Mouse (Mus musculus) stomach, embryonic 14.5 days (tissue): ENCODE results near the gene Mrgpre. TPM values are rescaled to one million over a fixed set of nuclear protein-coding genes. Genes with fewer than 3 reads are reported as not detected.

ENCODE experiments used
- ATAC-seq: fragments of 200-750 bp; cut with Nextera tagmentation; 2 replicates; pipeline ENCODE4 v1.8.0; 2017; ENCODE audit warnings: low read depth, moderate TSS enrichment; ENCODE audit not compliant: insufficient number of reproducible peaks, insufficient read depth, low FRiP score
- H3K27ac ChIP-seq: fragments of 300-500 bp; sonication (generic); 2 replicates; pipeline ENCODE4 v1.5.1; 2014; ENCODE audit warnings: mild to moderate bottlenecking, low read length, moderate library complexity, mixed read lengths
- H3K27me3 ChIP-seq: fragments of 300-500 bp; sonication (generic); 2 replicates; pipeline ENCODE4 v1.6.1; 2014; ENCODE audit warnings: low read length, control low read depth, mixed read lengths; ENCODE audit not compliant: control insufficient read depth, insufficient read depth
- H3K36me3 ChIP-seq: fragments of 300-500 bp; sonication (generic); 2 replicates; pipeline ENCODE4 v1.6.1; 2014; ENCODE audit warnings: mild to moderate bottlenecking, control low read depth, low read length, moderate library complexity, mixed read lengths; ENCODE audit not compliant: control insufficient read depth, insufficient read depth
- H3K4me1 ChIP-seq: fragments of 300-500 bp; sonication (generic); 2 replicates; pipeline ENCODE4 v1.6.1; 2014; ENCODE audit warnings: low read length, control low read depth, mixed read lengths; ENCODE audit not compliant: control insufficient read depth, insufficient read depth
- H3K4me2 ChIP-seq: fragments of 300-500 bp; sonication (generic); replicated peaks from 2 replicates; pipeline ENCODE4 v1.6.1; 2014; ENCODE audit warnings: low read depth, low read length, control low read depth
- H3K4me3 ChIP-seq: fragments of 300-500 bp; sonication (generic); 2 replicates; pipeline ENCODE4 v1.5.1; 2014; ENCODE audit warnings: low read depth, low read length, control low read depth
- H3K9ac ChIP-seq: fragments of 300-500 bp; sonication (generic); replicated peaks from 2 replicates; pipeline ENCODE4 v1.6.1; 2014; ENCODE audit warnings: low read depth, mild to moderate bottlenecking, control low read depth, low read length, moderate library complexity, mixed read lengths
- H3K9me3 ChIP-seq: fragments of 300-500 bp; sonication (generic); 2 replicates; pipeline ENCODE4 v1.6.1; 2016; ENCODE audit warnings: low read depth, low read length, control low read depth; ENCODE audit not compliant: control insufficient read depth
- WGBS: fragments of 180-500 bp; shearing (Covaris S2); extraction: QIAGEN DNeasy Blood & Tissue Kit; methylation state at CpG from one replicate; pipeline ENCODE4 v1.1.7; 2014; 5-methylcytosine and 5-hydroxymethylcytosine counted together
- polyA plus RNA-seq: library from polyadenylated mRNA; unstranded; fragments of >200 nt; fragmentation: Nextera tagmentation; extraction: Ambion mirVana; gene quantifications from 2 replicates; pipeline ENCODE4 v1.2.1, GENCODE M21; 2014

Mrgpre gene
- polyA plus RNA-seq, 1 experiment from 2014 or later = 1.7 TPM

- no peak overlapping the region for H3K9ac ChIP-seq
- no peaks in the 10 kb centered on the region for H3K4me1 ChIP-seq
- 70% methylated on average over 19 of the region's 19 CpGs for WGBS
- H3K27me3 ChIP-seq = no peaks in the 10 kb centered on the region
- H3K4me2 ChIP-seq = no peak overlapping the region
- no peak for ATAC-seq
- no peak overlapping the region for H3K27ac ChIP-seq
- no peak overlapping the region for H3K4me3 ChIP-seq
- H3K9me3 ChIP-seq = no peaks in the 10 kb centered on the region
- no peaks in the 10 kb centered on the region for H3K36me3 ChIP-seq
Observed at GRCm38 (mm10) chr7:143764876-143765530, 19.3 kb downstream of the Mrgpre start.

GRCm38 (mm10) chr7:143763794-143764193 lies 20.5 kb downstream of the Mrgpre start:
- H3K4me1 ChIP-seq = no peaks in the 10 kb centered on the region
- no peaks in the 10 kb centered on the region for H3K27me3 ChIP-seq
- no peaks in the 10 kb centered on the region for H3K36me3 ChIP-seq
- H3K4me3 ChIP-seq = no peak overlapping the region
- no peak overlapping the region for H3K27ac ChIP-seq
- 0 out of 2 replicates have a peak, but pooled peaks have one; percentile 56 for ATAC-seq
- no peak overlapping the region for H3K4me2 ChIP-seq
- no peak overlapping the region for H3K9ac ChIP-seq
- 10% methylated on average over 3 of the region's 3 CpGs for WGBS
- H3K9me3 ChIP-seq = no peaks in the 10 kb centered on the region

- no peaks in the 10 kb centered on the region for H3K27me3 ChIP-seq
Observed at GRCm38 (mm10) chr7:143758956-143759355, 25.3 kb downstream of the Mrgpre start.

GRCm38 (mm10) chr7:143757696-143758095 lies 26.6 kb downstream of the Mrgpre start:
- no peaks in the 10 kb centered on the region for H3K36me3 ChIP-seq
- no peak for ATAC-seq
- no peak overlapping the region for H3K9ac ChIP-seq
- no peaks in the 10 kb centered on the region for H3K27me3 ChIP-seq
- H3K9me3 ChIP-seq = no peaks in the 10 kb centered on the region
- H3K27ac ChIP-seq = no peak overlapping the region
- no peak overlapping the region for H3K4me2 ChIP-seq
- 0 out of 2 replicates have a peak, but pooled peaks cover 3% of the 10 kb centered on the region for H3K4me1 ChIP-seq
- 73% methylated on average over 3 of the region's 3 CpGs for WGBS
- H3K4me3 ChIP-seq = no peak overlapping the region

More at GRCm38 (mm10) chr7:143758956-143759355, 25.3 kb downstream of the Mrgpre start:
- no peak overlapping the region for H3K9ac ChIP-seq
- H3K27ac ChIP-seq = no peak overlapping the region
- no peak overlapping the region for H3K4me2 ChIP-seq
- ATAC-seq = no peak
- WGBS = 65% methylated on average over 3 of the region's 3 CpGs
- no peaks in the 10 kb centered on the region for H3K36me3 ChIP-seq
- H3K4me1 ChIP-seq = 0 out of 2 replicates have a peak, but pooled peaks cover 3% of the 10 kb centered on the region
- no peaks in the 10 kb centered on the region for H3K9me3 ChIP-seq
- H3K4me3 ChIP-seq = no peak overlapping the region

GRCm38 (mm10) chr7:143757027-143757390 lies 27.3 kb downstream of the Mrgpre start:
- peak overlapping the region; percentile 77 for H3K4me2 ChIP-seq
- H3K4me3 ChIP-seq = peak overlapping the region; percentile 22
- H3K4me1 ChIP-seq = 0 out of 2 replicates have a peak, but pooled peaks cover 3% of the 10 kb centered on the region
- H3K9ac ChIP-seq = no peak overlapping the region
- H3K27me3 ChIP-seq = no peaks in the 10 kb centered on the region
- H3K9me3 ChIP-seq = no peaks in the 10 kb centered on the region
- no peak overlapping the region for H3K27ac ChIP-seq
- WGBS = 2% methylated on average over 15 of the region's 15 CpGs
- ATAC-seq = peak; percentile 87
- H3K36me3 ChIP-seq = no peaks in the 10 kb centered on the region

GRCm38 (mm10) chr7:143756125-143757026 lies 27.9 kb downstream of the Mrgpre start, which contains the start of gene Osbpl5:
Osbpl5 (minus strand) TSS chr7:143756985.
- no peak within 1 kb of the TSS; the same call in 1 of the 2 replicates for H3K9ac ChIP-seq

GRCm38 (mm10) chr7:143755357-143756124 lies 28.8 kb downstream of the Mrgpre start:
- Histone ChIP-seq H3K4me3 (no peak overlapping the region), H3K4me1 (0 out of 2 replicates have a peak, but pooled peaks cover 3% of the 10 kb centered on the region), H3K4me2 (no peak overlapping the region), H3K27me3 (no peaks in the 10 kb centered on the region), H3K9ac (no peak overlapping the region), H3K27ac (no peak overlapping the region), H3K36me3 (no peaks in the 10 kb centered on the region), H3K9me3 (no peaks in the 10 kb centered on the region)
- WGBS = 77% methylated on average over 9 of the region's 9 CpGs
- ATAC-seq = no peak

More at GRCm38 (mm10) chr7:143756125-143757026, 27.9 kb downstream of the Mrgpre start, which contains the start of gene Osbpl5:
- Histone ChIP-seq H3K4me3 (peak within 1 kb of the TSS; percentile 22), H3K9me3 (no peaks in the 10 kb centered on the region), H3K27ac (no peak within 1 kb of the TSS), H3K27me3 (no peaks in the 10 kb centered on the region), H3K36me3 (no peaks in the 10 kb centered on the region), H3K4me1 (0 out of 2 replicates have a peak, but pooled peaks cover 3% of the 10 kb centered on the region), H3K4me2 (peak within 1 kb of the TSS; percentile 77)
- no peak for ATAC-seq
- WGBS = 23% methylated on average over 22 of the region's 22 CpGs
